Mouse (Mus musculus): Measurements from ENCODE around the gene Txlna.
A peak's percentile ranks its signal among the peaks of the same experiment; 100 is the strongest.

Gene Txlna

DNA sequence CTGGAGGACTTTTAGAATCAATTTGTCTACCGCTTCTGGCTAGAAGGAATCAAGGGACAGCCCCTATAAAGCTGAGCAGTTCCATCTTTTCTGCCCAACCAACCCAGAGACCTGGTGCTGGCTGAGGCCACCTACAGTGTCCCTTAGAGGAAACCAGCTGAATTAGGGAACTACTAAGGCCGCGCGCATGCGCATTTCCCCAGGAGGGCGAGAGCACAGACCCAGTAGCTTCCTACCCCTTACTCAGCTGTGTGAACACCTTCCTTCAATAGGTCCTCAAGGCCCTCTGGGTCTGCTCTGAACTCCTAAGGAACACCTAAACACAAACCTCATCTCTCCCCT lies 15.9 kb downstream of the Txlna start:
- peak in 1 of 2 experiments; percentile 66 for DNase-seq (ENCODE audit: low spot score in 2 of 2)

DNA sequence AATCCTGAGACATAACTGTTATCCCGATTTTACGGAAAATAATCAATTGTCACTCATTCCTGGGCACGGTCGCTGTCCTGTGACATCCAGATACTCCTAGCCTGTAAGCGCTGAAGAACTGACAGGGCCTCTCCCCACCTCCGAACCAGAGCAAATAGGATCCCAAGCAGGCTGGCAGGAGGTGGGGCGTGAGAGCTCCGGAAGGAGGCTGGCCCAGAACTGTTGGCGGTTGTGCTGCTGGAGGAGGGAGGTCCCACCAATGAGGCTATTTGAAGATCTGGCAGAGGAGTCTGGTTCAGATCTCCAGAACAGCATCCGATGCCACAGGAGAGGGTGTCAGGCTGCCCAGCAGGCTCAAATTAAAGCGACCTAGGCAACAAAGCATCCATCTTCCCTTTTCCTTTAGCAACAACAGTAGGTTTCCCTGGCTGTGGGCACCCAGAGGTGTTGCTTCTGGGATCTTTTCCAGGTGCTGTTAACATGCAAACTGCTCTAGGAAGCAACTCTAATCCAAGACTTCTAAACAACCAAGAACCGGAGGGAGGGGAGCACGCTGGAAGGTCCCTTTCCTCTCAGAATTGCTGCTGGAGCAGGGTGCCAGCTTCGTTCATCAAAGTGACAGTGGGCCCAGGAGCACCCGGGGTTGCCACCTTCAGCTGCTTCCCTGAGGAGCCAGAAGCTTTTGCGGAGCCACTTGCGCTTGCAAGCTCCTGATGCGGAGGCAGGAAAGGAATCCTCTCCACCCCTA lies 16.4 kb downstream of the Txlna start:
- DNase-seq (ENCODE audit: low spot score in 2 of 2): peak; percentile 90 to 91

DNA sequence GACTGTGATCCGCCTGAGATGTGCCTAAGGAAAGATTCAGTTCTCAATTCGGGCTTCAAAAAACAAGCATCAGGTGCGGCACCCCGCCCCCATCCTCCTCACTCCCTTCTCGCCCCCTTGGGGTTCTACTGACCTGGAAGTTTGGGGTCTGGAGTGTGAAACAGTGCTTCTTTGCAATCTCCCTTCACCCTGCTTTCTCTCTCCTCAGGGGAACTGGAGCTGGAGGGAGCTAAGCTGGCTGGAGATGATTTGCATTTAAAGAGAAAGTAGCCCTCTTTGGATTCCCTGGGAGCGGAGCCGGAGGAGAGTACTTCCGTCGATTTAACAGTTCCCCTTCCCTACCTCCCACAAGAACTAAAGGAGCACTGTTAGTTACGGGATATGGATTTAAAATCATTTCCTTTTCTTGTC lies 17.2 kb downstream of the Txlna start, which contains the start of gene Ccdc28b:
Ccdc28b (minus strand) TSS at position 267 of the 411 bp plus-strand sequence.
- peak in 1 of 2 experiments; percentile 69 for DNase-seq (ENCODE audit: low spot score in 2 of 2)

DNA sequence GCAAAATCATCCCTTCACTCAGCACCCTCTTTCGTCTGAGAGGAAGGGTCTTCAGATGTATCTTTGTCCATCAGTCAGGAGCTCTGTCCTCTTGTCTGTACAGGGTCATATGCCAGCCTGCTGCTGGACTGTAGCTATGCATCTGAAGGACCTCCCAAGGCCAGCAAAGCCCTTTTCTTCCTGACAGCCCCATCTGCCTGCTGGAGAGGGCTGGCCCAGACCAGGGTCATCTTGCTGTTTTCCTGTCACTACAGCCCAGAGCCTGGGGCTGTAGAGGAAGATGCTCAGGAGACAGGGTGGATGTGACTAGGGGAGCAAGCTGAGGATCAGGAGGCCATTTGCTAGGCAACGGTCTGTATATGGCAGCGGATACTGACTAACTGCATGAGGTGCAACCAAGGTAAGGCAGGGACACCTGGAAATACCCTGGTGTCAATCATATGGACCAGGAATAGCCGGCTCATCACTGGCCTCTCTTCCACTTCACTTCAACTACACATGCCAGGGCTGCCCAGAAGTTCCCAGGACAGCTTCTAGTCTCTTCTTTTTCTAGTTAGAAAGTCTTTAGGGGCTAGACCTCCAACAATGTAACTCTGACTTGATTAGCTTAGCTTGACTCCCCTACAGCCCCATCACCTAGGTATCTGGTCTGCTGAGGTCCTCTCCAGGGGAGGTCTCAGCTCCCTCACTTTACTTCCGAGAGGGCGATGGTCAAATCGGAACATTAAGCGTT lies 17.9 kb downstream of the Txlna start:
- no peak for DNase-seq (ENCODE audit: low spot score in 2 of 2)

DNA sequence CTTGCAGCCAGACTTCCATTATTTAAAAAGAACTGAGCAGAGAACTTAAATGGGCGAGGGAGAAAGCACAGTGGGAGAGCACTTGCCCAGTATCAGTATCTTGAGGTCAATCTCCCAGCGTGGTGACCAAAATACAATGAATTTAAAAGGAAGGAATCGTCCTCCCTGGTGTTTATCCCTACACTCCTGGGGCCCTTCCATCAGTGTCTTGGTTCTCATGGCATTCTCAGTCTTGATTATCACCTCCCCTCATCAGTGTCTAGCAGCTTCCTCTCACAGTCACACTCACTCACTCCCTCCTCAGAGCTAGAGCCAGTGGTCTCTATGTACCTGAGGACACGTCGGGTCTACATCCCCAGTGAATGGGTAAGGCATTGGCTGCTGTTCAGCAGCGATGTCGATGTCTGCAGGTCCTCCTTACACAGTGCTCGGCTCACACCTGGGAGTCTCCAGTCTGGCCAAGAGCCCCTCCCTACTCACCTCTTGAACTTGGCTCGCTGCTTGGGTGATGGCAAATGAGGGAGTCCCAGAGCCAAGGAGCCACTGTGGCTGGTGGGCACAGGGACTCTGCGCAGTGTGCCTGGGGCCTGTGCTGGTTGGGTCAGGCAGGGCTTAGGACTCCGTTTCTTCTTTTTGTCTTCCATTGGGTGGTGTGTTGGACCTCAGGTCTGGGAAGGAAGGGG lies 18.6 kb downstream of the Txlna start:
- DNase-seq (ENCODE audit: low spot score in 2 of 2): no peak

DNA sequence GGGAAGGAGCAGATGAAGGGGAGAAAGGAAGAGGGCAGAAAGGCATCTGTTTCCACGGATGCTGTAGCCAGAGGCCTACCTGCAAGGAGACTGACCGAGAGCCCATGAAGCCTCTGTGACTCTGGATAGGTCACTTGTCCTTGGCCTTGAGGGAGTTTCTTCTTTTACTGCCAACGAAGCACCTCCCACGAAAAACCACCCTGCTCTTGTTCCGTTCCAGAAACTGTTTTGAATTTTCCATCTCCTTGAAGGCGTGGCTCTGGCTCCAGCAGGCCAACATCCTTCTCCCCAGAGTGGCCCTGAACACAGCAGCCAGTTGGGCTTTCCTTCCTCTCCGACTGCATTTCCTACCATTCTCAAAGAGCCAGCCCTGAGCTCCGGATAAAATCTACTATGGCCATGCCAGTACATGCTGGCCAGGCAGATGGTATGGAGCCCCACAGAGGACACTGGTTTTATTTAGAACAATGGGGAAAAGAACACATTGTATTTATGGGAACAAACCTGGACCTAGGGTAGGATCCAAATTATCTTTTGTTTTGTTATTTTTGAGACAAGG lies 19.5 kb downstream of the Txlna start:
- DNase-seq (ENCODE audit: low spot score in 2 of 2): no peak

DNA sequence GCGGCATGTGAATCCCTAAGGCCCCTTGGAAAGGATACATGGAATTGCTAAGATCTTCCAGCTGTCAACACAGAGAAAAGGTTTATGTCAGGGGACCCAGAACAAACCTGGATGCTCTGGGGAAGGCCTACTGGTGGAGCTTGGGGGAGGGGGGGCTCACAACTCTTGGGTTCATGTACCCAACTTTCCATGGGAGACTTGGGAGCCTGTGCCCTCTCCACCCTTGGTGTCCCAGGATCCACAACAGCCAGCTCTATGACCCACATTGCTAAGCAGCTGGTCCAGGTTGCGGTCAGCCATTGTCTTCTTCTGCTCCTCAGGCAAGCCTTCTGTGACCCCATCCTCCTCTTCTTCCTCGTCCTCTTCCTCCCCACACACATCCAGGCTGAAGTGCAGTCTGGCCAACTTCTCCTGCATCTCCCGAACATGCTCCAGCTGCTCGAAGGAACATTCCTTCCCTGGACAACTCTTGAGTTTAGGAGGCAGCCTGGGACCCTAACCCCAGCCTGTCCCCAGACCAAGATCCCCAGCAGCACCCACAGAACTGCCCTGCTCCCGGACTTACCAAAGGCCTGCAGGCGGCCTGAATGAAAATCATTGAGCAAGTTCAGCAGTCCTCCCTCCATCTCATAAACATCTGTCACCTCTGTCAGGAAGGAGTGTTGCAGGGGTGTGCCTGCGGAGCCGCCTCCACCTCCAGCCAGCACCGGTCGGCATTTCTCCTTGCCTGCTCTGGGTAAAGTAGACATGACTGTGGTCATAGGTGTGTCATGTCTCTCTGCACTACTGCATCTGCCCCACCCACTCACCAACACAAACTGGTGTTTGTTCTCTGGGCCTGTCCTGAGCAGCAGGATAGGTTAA lies 20.2 kb downstream of the Txlna start:
- DNase-seq (ENCODE audit: low spot score in 2 of 2): no peak

DNA sequence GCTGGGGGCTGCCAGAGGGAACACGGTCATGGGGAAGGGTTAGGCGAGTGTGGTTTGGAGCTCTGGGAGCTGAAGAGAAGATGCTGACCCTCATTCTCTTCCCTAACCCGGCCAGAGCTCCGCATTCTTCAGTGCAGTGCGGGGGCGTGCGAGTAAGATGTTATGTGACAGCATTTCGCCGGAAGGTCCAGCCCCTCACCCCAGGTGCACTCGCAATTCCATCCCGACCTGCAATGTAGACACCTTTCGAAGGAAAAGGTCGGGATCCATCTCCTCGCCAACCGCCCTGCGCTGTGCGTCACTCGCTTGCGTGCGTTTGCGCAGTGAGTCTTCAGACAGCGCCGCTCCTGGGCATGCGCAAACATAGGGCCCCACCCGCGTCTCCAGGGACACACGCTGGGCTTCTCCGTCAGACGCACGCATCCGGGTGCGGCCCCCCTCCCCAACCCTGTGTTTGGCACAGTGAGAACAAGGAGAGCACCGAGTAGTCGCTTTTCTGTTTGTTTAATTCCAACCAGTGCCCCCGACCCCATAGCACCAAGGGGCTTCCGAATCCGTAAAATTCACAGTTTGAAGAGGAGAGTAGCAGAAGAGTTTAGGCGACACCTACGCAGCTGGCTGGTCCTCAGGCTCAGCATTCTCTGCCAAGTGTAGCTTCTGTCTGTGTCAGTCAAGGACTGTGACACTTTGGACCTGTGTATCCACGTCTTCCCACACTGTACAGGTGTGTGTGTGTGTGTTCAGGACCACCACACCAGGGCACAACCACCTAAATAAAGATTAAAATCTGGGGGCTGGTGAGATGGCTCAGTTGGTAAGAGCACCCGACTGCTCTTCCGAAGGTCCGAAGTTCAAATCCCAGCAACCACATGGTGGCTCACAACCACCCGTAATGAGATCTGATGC lies 21.8 kb downstream of the Txlna start, which contains the start of gene Iqcc:
Iqcc (minus strand) TSS at position 314 of the 906 bp plus-strand sequence.
- DNase-seq (ENCODE audit: low spot score in 2 of 2): peak; percentile 92 to 96

DNA sequence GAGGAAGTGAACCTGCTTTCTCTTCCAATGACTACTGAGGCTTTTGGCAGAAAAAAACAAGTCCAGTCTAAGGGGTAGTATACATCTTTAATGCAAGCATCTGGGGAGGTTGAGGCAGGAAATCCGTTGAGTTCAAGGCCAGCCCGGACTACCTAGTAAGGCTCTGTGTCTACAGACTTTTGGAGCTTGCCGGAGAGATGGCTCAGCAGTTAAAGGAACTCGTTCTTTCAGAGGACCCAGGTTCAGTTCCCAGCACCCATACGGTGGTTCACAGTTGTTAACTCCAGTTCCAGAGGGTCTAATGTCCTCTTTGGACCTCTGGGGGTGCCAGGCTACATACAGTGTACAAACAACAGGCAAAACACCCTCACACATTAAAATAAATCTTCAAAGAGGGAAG lies 22.8 kb downstream of the Txlna start:
- DNase-seq (ENCODE audit: low spot score in 2 of 2): no peak

DNA sequence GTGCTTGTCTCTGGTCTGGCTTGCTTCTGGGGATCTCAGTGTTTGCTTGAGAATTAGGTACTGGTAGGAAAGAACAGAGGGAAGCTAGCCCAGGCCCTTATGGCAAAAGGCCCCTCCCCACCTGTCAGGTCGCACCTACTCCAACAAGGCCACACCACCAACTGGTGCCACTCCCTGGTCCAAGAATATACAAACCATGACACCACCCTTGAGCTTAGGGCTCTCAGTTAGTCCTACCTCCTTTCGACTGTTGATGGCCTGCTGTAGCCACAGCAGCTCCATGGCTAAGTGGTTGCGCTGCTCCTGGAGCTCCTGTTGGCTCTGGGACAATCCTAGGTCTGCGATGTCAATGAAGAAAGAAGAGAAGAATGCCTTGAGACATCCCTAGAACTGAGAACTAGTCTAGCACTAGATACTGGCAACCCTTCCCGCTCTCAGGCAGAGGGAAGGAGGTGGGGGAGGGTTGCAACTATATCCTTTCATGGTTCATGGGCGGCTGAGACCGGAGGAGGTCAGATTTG lies 23.7 kb downstream of the Txlna start:
- no peak for DNase-seq (ENCODE audit: low spot score in 2 of 2)

DNA sequence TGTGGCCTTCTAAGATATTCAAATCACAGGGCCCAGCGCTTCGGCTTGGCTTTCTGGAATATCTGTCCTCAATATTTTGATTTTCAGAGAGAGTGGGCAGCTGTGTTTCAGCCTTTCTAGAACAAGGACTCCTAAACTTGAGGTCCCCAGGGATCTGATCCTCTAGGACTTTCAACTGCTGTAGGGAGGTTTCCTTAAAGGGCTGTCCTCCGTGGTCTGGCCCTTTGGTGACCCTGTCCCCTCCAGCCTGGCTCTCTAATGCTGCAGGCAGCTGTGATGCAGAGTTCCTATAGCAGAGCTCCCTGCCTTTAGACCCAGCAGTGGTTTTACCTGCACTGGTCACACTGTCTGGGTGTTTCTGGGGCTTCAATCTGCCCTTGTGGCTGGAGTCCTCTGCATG lies 24.2 kb downstream of the Txlna start:
- DNase-seq (ENCODE audit: low spot score in 2 of 2): no peak

DNA sequence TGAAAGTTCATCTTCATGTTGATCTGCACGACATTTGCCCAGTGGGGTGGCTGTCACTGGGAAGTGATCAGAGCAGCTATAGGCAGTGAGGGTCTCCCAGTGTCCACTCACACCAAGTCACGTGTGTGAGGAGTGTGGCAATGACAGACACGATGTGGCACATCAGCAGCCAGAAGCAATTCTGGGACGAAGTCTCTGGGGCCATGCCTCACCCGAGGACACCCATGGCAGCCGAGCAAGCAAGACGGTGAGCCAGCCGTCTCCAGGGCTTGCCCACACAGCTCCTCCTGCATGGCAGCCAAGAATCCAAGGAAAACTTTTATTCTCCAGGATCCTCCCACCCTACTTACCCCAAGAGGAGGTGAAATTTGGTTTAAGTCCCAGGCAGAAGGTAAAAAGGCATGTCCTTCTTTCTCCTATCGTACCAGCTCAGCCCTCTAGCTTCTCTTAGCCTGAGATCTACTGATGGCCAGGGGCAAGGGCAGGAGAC lies 25.0 kb downstream of the Txlna start:
- no peak for DNase-seq (ENCODE audit: low spot score in 2 of 2)

DNA sequence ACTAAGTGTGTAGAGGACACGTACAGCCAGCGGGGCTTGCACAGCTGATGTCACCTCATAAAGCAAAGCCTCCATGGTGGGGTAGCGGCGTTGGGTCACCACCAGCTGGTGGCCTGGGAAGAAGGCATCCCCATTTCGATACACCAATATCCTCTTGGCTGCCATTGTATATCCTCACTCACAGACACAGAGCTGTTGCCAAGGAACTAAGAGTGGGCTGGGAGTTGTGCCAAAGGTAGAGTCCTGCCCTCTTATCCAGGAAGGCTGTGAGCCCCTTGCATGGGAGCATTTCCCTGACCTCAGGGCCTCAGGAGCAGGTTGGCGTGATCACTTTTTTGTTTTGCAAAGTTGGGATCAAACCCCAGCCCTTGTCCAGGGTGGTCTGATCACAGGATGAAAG lies 26.8 kb downstream of the Txlna start, which contains the start of gene Dcdc2b:
Dcdc2b (minus strand) TSS at position 165 of the 400 bp plus-strand sequence.
- DNase-seq (ENCODE audit: low spot score in 2 of 2): no peak

DNA sequence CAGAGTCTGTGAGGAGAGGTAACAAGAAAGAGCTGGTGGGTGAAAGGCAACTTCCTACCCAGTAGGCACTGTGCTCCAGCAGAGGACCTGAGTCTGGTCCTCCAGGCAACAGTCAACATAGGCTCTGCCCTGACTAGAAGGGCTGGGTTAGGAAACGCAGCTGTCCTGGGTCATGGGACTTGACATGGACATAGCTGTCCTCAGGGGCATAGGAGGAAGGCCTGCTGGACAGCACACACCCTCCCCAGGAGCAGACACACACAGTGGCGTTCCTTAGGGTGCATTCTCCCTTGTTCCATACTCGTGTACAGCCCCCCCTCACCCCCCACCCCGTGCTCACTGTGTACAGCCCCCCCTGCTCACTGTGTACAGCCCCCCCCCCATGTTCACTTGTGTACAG lies 30.4 kb downstream of the Txlna start:
- DNase-seq (ENCODE audit: low spot score in 2 of 2): no peak

DNA sequence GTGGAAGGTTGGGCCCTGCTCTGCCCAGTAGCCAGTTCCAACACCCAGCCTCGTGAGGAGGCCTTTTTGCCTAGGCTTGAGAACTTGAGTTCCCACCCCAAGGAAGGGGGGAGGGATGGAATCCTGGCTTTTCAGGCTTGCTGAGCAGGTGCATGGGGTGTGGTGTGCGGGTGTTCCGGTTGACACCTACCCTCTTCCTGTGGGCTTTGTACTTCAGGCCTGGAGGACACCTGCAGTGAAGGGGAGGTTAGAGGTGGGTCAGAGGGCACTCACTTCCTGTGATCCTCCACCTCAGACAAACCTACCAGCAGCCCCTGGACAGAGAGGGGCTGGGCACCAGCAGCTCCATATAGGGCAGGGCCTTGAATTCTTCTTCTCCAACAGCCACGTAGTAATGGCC lies 30.8 kb downstream of the Txlna start:
- no peak for DNase-seq (ENCODE audit: low spot score in 2 of 2)

DNA sequence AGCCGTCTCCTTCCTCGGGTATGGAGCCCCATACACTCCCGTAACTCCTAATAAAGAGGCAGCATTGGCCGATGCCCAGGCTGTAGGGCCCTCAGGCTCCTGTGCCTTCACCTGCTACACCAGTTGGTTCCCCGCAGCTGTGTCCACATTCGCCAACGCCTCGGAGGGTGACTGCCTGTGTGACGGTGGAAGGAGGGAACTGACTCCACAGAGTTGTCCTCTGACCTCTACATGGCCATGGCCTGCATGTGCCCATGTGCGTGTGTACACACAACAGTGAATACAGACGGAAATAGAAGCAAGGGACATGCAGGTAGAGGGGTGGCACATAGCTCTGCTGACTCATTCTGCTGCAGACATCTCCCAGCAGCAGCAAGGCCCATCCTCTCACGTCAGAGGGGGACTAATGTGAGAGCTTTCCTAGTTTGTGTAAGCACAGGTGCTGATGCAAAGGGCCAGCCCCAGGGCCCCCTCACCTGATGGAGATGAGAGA lies 31.7 kb downstream of the Txlna start:
- DNase-seq (ENCODE audit: low spot score in 2 of 2): no peak

DNA sequence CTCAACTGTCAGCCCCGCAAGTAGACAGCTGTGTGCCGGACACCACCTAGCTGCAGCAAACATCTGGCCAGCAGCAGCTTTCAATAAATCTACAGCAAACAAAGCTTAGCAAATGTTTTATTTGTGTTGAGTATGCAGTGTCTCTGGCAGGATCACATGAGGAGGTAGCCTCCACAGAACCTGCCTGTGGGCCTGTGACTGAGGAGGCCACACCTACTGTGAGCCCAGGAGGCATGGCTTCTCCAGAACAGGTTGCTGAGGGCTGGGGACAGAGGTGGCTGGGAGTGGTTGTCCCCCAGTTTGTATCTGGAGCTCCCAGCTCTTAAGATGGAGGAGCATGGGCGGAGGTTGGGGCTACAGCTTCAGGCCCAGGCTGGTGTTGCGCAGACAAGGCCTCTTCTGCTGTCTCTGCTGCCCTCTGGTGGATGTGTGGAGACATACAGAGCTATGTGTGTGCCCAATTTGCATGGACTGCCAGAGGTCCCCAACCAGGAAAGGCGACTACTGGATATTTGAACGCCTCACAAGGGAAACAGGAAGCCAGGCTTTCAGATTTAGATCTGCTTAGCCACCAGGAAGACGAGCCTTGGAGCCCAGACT lies 32.3 kb downstream of the Txlna start:
- DNase-seq (ENCODE audit: low spot score in 2 of 2): peak in 1 of 2 experiments; percentile 86

DNA sequence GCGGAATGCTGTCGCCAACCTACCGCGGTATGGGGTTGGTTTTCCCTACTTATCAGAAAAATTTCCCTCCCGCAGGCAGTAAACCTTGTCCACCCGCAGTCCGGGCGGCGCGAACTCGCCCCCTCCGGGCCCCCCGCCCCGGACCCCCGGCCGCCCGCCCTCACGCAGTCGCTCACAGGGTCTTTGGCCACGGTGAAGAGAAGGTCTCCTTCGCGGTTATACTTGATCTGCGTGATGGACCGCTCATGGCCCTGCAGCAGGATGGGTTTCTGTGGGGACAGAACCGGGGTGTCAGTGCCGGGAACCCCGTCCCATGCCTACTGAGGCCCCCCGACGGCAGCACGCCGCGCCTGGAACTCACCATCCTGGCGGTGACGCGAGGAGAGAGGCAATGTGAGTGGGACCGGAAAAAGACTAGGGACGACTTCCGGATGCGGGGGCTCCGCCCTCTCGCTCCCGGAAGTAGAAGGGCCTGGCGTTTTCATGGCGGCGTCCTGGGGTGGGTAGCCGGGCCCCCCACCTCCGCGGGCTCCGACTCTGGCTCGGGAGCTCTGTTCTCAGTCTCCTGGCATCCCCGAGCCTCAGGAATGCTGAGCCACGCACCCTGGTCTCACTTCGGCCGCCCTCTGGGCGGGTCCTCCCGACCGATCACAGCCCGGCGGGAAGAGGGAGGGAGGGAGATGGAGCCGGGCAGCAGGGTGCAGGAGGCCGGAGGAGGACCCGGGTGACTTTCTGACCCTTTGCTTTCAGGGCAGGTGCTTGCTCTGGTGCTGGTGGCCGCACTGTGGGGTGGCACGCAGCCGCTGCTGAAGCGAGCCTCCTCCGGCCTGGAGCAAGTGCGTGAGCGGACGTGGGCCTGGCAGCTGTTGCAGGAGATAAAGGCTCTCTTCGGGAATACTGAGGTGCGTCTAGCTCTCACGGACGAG lies 40.4 kb downstream of the Txlna start, which contains the start of the genes Eif3i and Tmem234:
Eif3i (minus strand) TSS at position 416 of the 926 bp plus-strand sequence.
Tmem234 (plus strand) TSS at position 436 of the 926 bp plus-strand sequence.
- peak in 1 of 2 experiments; percentile 80 for DNase-seq (ENCODE audit: low spot score in 2 of 2)

Data from left cerebral cortex, adult 9 months (tissue).